Mouse (Mus musculus) ovary, adult 18-20 months (tissue): ENCODE data around the gene E130208F15Rik.
A peak's percentile ranks its signal among the peaks of the same experiment; 100 is the strongest.

Source experiments
- DNase-seq: peaks from one replicate; pipeline ENCODE4 v3.0.0; 2022; ENCODE audit warnings: low spot score, mixed read lengths

E130208F15Rik gene

GRCm38 (mm10) chr7:30335688-30336087 lies 14.1 kb downstream of the E130208F15Rik start:
- no peak for DNase-seq

- peak; percentile 52 for DNase-seq
These were observed 14.8 kb downstream of the E130208F15Rik start for GRCm38 (mm10) chr7:30336384-30336783.

- DNase-seq = no peak
These were observed 18.0 kb downstream of the E130208F15Rik start for GRCm38 (mm10) chr7:30339432-30340109.

- no peak for DNase-seq
These were observed 25.3 kb downstream of the E130208F15Rik start for GRCm38 (mm10) chr7:30346635-30347379.

- no peak for DNase-seq
These were observed 26.3 kb downstream of the E130208F15Rik start for GRCm38 (mm10) chr7:30347828-30348227.

GRCm38 (mm10) chr7:30353279-30353822 lies 31.8 kb downstream of the E130208F15Rik start:
- no peak for DNase-seq

GRCm38 (mm10) chr7:30354059-30354458 lies 32.5 kb downstream of the E130208F15Rik start:
- no peak for DNase-seq

GRCm38 (mm10) chr7:30358378-30359186 lies 37.0 kb downstream of the E130208F15Rik start:
- DNase-seq = no peak

- DNase-seq = no peak
These were observed 37.8 kb downstream of the E130208F15Rik start for GRCm38 (mm10) chr7:30359276-30359865.

GRCm38 (mm10) chr7:30360028-30360427 lies 38.5 kb downstream of the E130208F15Rik start:
- peak; percentile 38 for DNase-seq

- DNase-seq = no peak
These were observed 41.3 kb downstream of the E130208F15Rik start, which contains the start of gene Lrfn3 for GRCm38 (mm10) chr7:30362652-30363343. Gene Lrfn3, minus strand, starts transcription at chr7:30362772.

GRCm38 (mm10) chr7:30363344-30363738 lies 41.8 kb downstream of the E130208F15Rik start:
- DNase-seq = no peak

- DNase-seq = no peak
These were observed 45.9 kb downstream of the E130208F15Rik start for GRCm38 (mm10) chr7:30367466-30367865.
